Mouse (Mus musculus) heart, adult 11 months (tissue): ENCODE data around the gene Susd3.

Experiments
- DNase-seq: peaks from one replicate; pipeline ENCODE4 v3.0.0; 2022

Susd3 gene

GRCm38 (mm10) chr13:49206341-49206740 is 42.2 kb downstream of the Susd3 start:
- DNase-seq = peak; percentile 92

- DNase-seq = peak; percentile 98
Measured at GRCm38 (mm10) chr13:49205381-49205998, 43.0 kb downstream of the Susd3 start.

- DNase-seq = peak; percentile 91
Measured at GRCm38 (mm10) chr13:49202556-49202955, 46.0 kb downstream of the Susd3 start.

- DNase-seq = peak; percentile 97
Measured at GRCm38 (mm10) chr13:49200688-49201087, 47.8 kb downstream of the Susd3 start.

GRCm38 (mm10) chr13:49199891-49200290 is 48.6 kb downstream of the Susd3 start:
- no peak for DNase-seq

GRCm38 (mm10) chr13:49198734-49199133 is 49.8 kb downstream of the Susd3 start:
- DNase-seq = peak; percentile 96

- DNase-seq = peak; percentile 98
Measured at GRCm38 (mm10) chr13:49196766-49197165, 51.7 kb downstream of the Susd3 start.

GRCm38 (mm10) chr13:49196211-49196610 is 52.3 kb downstream of the Susd3 start:
- peak; percentile 90 for DNase-seq

GRCm38 (mm10) chr13:49195651-49196050 is 52.9 kb downstream of the Susd3 start:
- peak; percentile 94 for DNase-seq

- DNase-seq = peak; percentile 93
Measured at GRCm38 (mm10) chr13:49194811-49195210, 53.7 kb downstream of the Susd3 start.

GRCm38 (mm10) chr13:49193650-49194049 is 54.9 kb downstream of the Susd3 start:
- DNase-seq = peak; percentile 90

- peak; percentile 87 for DNase-seq
Measured at GRCm38 (mm10) chr13:49192156-49192855, 56.2 kb downstream of the Susd3 start.

- peak; percentile 88 for DNase-seq
Measured at GRCm38 (mm10) chr13:49191673-49192035, 56.9 kb downstream of the Susd3 start.

GRCm38 (mm10) chr13:49190876-49191672 is 57.4 kb downstream of the Susd3 start:
- DNase-seq = peak; percentile 92

- peak; percentile 99 for DNase-seq
Measured at GRCm38 (mm10) chr13:49189970-49190870, 58.3 kb downstream of the Susd3 start.

- DNase-seq = peak; percentile 86
Measured at GRCm38 (mm10) chr13:49188966-49189360, 59.5 kb downstream of the Susd3 start.

GRCm38 (mm10) chr13:49188219-49188965 is 60.1 kb downstream of the Susd3 start:
- no peak for DNase-seq

- peak; percentile 99 for DNase-seq
Measured at GRCm38 (mm10) chr13:49187288-49188218, 61.0 kb downstream of the Susd3 start, which contains the start of gene Ninj1. Ninj1 (plus strand) TSS chr13:49187485.

GRCm38 (mm10) chr13:49186798-49187287 is 61.7 kb downstream of the Susd3 start:
- no peak for DNase-seq

- peak; percentile 94 for DNase-seq
Measured at GRCm38 (mm10) chr13:49183646-49184045, 64.9 kb downstream of the Susd3 start.
